Mouse (Mus musculus): Measurements from ENCODE around the gene Pkd1. TPM values are rescaled to one million over a fixed set of nuclear protein-coding genes. Genes with fewer than 3 reads are reported as not detected.

Gene Pkd1
- total and polyA plus RNA-seq, 3 experiments = 2.8 to 13.4 (median 8.3) TPM

DNA sequence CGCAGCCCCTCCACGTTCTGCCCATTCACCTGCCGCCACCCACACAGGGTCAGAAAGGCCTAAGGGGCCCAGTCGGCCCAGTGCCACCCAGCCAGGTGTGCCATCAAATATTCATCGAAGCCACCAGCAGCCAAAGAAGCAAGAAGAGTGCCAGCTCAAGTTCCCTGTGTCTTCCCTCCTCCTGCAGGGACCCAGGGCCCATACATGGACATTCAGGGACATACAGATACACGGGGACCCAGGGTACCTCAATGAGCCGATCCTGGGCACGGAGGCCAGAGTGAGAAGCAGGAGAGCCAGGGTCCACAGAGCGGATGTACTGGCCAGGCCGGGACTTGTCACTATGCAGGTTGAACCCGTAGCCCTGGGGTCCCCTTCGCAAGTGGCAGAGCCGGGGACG lies 92.3 kb downstream of the Pkd1 start:
- no peak for DNase-seq (ENCODE audit: extremely low read depth)
- peaks cover 0 to 34% of the 10 kb centered on the region in 2 experiments for H3K36me3 ChIP-seq (replicated peaks in 1 of 2; ENCODE audit: control insufficient read depth in 1 of 2, insufficient read depth in 1 of 2, low read length in 1 of 2)
- dilution Hi-C loops (cut with MboI; ENCODE audit: extremely low pct_ligation_motif_present, extremely low pct_unique_long_range_greater_than_20kb, low sequenced_read_pairs) = no loop called here
- H3K27ac ChIP-seq (ENCODE audit: insufficient read depth, low read depth) = no peak overlapping the region
- H3K9me3 ChIP-seq (replicated peaks; ENCODE audit: low read length) = no peaks in the 10 kb centered on the region
- no peak overlapping the region for H3K4me2 ChIP-seq (ENCODE audit: insufficient read depth, low read depth, poor library complexity, severe bottlenecking)
- H3K27me3 ChIP-seq (replicated peaks) = no peaks in the 10 kb centered on the region
- peaks cover 8 to 44% of the 10 kb centered on the region in 2 experiments for H3K4me1 ChIP-seq (ENCODE audit: control insufficient read depth in 1 of 2, insufficient read depth in 2 of 2)
- TF ChIP-seq ZKSCAN1 (IDR thresholded peaks at IDR 0.05; ENCODE audit: borderline replicate concordance, low read depth, low read length) (no peak), RAD21 (IDR thresholded peaks at IDR 0.05; ENCODE audit: low read depth, low read length) (no peak), NRF1 (IDR thresholded peaks at IDR 0.05; ENCODE audit: low read depth, low read length) (no peak)
- no peak overlapping the region for H3K4me3 ChIP-seq (replicated peaks in 1 of 3; ENCODE audit: low read depth in 2 of 3, low read length in 2 of 3, poor library complexity in 1 of 3)
- in situ Hi-C loops (cut with MboI; ENCODE audit: low pct_ligation_motif_present, low pct_unique_long_range_greater_than_20kb, low sequenced_read_pairs) = loop anchor here (5.0 kb wide), 1 partner anchor 95 kb away; the partner anchor contains the start of gene Pkd1
- no peak overlapping the region for H3K9ac ChIP-seq (ENCODE audit: insufficient read depth, low read depth)
- H3K79me2 ChIP-seq (replicated peaks; ENCODE audit: control insufficient read depth, extremely low read depth, insufficient read depth, poor library complexity, severe bottlenecking) = no peaks in the 10 kb centered on the region

DNA sequence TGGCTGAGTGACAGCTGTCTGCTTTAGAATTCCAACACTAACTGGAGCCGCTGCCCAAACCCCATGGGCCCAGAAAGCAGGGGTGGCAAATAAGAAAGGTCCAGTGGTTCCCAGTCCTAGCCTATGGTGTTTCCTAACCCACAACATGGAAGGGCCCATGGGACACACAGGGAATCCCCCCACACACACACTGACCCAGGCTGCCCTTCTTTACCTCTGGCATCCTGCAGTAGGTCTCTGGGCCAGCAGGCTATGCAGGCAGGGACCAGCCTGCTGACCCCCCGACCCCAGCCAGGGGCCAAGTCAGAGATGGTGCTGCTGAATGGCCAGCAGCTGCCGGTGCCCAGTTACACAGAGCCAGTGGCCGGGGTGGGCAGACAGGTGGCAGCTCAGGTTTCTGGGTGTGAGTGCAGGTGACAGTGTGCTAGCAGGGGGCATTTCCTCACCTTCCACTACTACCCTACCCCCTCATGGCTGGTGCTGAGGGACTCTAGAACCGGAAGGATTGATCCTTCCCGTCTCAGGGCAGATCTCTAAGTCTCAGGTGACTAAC lies 93.2 kb downstream of the Pkd1 start:
- H3K27ac ChIP-seq (ENCODE audit: insufficient read depth, low read depth) = no peak overlapping the region
- H3K9me3 ChIP-seq (replicated peaks; ENCODE audit: low read length) = no peaks in the 10 kb centered on the region
- peaks cover 3% of the 10 kb centered on the region for H3K27me3 ChIP-seq (replicated peaks)
- no peak overlapping the region for H3K9ac ChIP-seq (ENCODE audit: insufficient read depth, low read depth)
- no peak overlapping the region for H3K4me2 ChIP-seq (ENCODE audit: insufficient read depth, low read depth, poor library complexity, severe bottlenecking)
- DNase-seq (ENCODE audit: extremely low read depth) = no peak
- H3K4me1 ChIP-seq (ENCODE audit: control insufficient read depth in 1 of 2, insufficient read depth in 2 of 2) = peaks cover 8 to 40% of the 10 kb centered on the region in 2 experiments
- in situ Hi-C loops (cut with MboI; ENCODE audit: low pct_ligation_motif_present, low pct_unique_long_range_greater_than_20kb, low sequenced_read_pairs) (loop anchor here (5.0 kb wide), 1 partner anchor 96 kb away; the partner anchor contains the start of gene Pkd1), dilution Hi-C loops (cut with MboI; ENCODE audit: extremely low pct_ligation_motif_present, extremely low pct_unique_long_range_greater_than_20kb, low sequenced_read_pairs) (no loop called here)
- TF ChIP-seq ZKSCAN1 (IDR thresholded peaks at IDR 0.05; ENCODE audit: borderline replicate concordance, low read depth, low read length) = no peak
- TF ChIP-seq NELFE (IDR thresholded peaks at IDR 0.05; ENCODE audit: low read depth, low read length) = no peak
- no peak for TF ChIP-seq CHD2 (IDR thresholded peaks at IDR 0.05; ENCODE audit: low read length)
- no peak for TF ChIP-seq ZC3H11A (IDR thresholded peaks at IDR 0.05; ENCODE audit: low read depth, low read length)
- TF ChIP-seq USF1 (IDR thresholded peaks at IDR 0.05; ENCODE audit: low read depth, low read length) = no peak
- no peak for TF ChIP-seq ELF1 (IDR thresholded peaks at IDR 0.05; ENCODE audit: low read depth, low read length)
- no peak for TF ChIP-seq CTCF (conservative IDR thresholded peaks at IDR 0.05 in 1 of 2, IDR thresholded peaks at IDR 0.05 in 1 of 2; ENCODE audit: low read depth in 2 of 2, low read length in 2 of 2)
- no peak for TF ChIP-seq USF2 (conservative IDR thresholded peaks at IDR 0.05; ENCODE audit: low read depth, low read length)
- TF ChIP-seq SIN3A (IDR thresholded peaks at IDR 0.05; ENCODE audit: low read length) = no peak
- no peak for TF ChIP-seq UBTF (IDR thresholded peaks at IDR 0.05; ENCODE audit: low read depth, low read length)
- TF ChIP-seq PAX5 (IDR thresholded peaks at IDR 0.05; ENCODE audit: low read length) = no peak
- TF ChIP-seq SMC3 (IDR thresholded peaks at IDR 0.05; ENCODE audit: low read depth, low read length) = no peak
- TF ChIP-seq E2F4 (IDR thresholded peaks at IDR 0.05; ENCODE audit: insufficient replicate concordance, low read depth, low read length) = no peak
- TF ChIP-seq ZMIZ1 (IDR thresholded peaks at IDR 0.05; ENCODE audit: low read depth, low read length) = no peak
- no peak for TF ChIP-seq BHLHE40 (IDR thresholded peaks at IDR 0.05; ENCODE audit: low read depth, low read length)
- TF ChIP-seq TBP (conservative IDR thresholded peaks at IDR 0.05; ENCODE audit: low read depth, low read length) = no peak
- no peak for TF ChIP-seq POLR2AphosphoS2 (IDR thresholded peaks at IDR 0.05; ENCODE audit: low read depth, low read length)
- no peak for TF ChIP-seq MAFK (IDR thresholded peaks at IDR 0.05; ENCODE audit: insufficient replicate concordance, low read length)
- H3K36me3 ChIP-seq (replicated peaks in 1 of 2; ENCODE audit: control insufficient read depth in 1 of 2, insufficient read depth in 1 of 2, low read length in 1 of 2) = peaks cover 0 to 27% of the 10 kb centered on the region in 2 experiments
- H3K4me3 ChIP-seq (replicated peaks in 1 of 3; ENCODE audit: low read depth in 2 of 3, low read length in 2 of 3, poor library complexity in 1 of 3) = no peak overlapping the region
- no peaks in the 10 kb centered on the region for H3K79me2 ChIP-seq (replicated peaks; ENCODE audit: control insufficient read depth, extremely low read depth, insufficient read depth, poor library complexity, severe bottlenecking)
